Mouse (Mus musculus) urinary bladder, adult 2 months (tissue): ENCODE results near the gene Enox1. TPM values are rescaled to one million over a fixed set of nuclear protein-coding genes. Genes with fewer than 3 reads are reported as not detected.

Experiments
- DNase-seq: peaks from one replicate; pipeline ENCODE4 v3.0.0; 2022; ENCODE audit warnings: low spot score
- polyA plus RNA-seq: library from polyadenylated mRNA; depleted of rRNA; stranded (reverse); fragments of >200 nt; gene quantifications from 2 replicates; pipeline ENCODE4 v1.2.3, GENCODE M21; 2012

Gene Enox1
- polyA plus RNA-seq, 1 experiment, result 1.6 TPM

DNA sequence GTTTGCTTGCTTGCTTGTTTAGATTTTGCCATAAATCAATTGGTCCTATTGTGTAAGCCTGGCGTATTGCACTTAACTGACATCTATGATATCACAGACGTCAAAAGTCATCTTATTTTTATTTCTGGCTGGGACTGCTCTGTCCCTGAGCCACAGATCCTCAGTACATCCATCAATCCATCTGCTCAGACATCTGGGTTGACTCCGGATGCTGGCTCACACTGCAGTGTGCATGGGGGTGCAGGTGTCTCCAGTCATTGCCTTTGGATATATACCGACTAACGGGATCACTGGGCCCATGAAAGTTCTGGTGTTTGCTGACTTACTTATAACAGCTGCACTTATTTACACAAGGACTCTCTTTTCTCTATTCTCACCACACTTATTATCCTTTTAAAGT lies 419.8 kb downstream of the Enox1 start:
- no peak for DNase-seq

DNA sequence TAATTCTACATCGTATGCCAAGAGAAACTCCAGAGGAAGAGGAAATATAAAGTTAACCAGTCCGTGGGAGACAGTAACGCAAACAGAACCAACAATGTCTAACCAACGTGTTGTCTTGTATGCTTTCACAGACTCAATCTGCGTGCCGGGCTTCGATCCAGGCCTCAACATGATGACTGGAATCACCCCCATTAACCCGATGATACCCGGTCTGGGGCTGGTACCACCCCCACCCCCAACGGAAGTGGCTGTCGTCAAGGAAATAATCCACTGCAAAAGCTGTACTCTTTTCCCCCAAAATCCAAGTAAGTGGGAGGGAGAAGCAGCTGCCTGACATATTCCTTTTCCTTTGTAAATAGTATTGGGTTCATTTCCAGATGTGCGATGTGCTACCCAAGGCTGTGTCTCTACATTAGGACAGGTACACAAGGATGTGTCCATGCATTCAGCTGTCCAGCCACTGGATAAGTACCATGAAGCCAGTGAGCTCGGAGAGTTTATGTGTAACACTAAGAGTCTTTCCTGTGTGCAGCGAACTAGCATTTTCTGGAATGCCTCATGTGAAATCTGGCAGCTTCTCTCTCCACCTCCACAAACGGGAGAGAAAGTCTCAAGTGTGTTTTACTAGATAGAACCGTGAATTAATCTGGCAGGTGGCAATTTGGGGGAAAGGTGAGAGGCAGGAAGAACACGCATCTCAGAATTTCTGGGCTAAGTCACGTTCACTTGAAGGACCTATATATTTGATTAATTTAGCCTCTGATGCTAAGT lies 421.1 kb downstream of the Enox1 start:
- DNase-seq, result no peak

DNA sequence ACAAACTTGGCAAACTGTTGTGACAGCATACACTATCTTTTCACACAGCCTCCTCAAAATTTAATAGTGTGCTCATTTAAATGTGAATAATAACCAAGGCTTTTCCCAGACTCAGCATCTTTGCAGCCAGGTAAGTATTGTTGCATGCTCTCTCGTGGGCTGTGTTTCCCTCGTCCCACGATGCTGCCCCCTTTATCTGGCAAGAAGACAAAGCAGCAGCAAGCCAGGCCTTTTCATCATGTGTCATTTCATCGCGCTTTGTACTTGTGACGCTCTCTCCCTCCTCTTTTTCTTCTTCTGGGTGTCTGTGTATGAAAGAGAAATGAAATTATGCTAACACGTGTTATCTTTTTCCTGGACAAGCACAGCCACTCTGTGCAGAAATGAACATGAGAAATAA lies 421.8 kb downstream of the Enox1 start:
- no peak for DNase-seq

DNA sequence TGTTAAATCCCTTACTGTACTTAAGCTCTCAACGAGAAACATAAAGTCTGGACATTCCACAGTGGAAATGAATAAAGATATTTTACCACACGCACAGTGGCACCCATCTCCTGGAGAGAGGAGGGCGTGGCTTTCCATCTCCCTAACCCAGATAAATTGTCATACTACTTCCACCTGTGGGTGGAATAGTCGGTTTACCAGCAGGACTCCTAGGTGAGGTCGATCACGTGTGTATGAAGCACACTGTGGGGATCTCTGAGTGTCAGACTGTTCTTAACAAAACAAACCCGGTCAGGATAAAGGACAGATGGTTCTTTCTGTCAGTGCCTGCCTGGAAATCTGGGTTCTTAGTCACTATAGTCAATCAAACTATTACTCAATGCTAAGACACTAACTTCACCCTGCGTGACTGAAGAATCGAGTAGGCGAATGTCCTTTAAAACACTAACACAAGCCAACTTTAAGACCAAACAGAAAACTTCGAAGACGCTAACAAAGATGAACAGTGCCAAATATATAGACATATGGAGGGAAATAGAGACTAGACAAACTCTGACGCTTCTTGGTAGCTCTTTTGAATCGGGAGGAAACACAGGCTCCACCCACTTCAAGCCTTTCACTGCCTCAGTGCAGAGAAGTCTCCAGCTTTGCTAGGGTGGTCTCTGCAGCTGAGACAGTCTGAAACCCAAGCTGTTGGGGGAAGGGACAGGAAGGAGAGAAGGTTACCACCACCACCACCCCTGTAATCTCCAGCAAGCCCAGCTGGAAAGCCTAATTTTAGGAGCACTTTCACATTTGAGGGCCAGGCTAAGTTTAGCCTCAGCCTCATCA lies 423.8 kb downstream of the Enox1 start:
- no peak for DNase-seq

DNA sequence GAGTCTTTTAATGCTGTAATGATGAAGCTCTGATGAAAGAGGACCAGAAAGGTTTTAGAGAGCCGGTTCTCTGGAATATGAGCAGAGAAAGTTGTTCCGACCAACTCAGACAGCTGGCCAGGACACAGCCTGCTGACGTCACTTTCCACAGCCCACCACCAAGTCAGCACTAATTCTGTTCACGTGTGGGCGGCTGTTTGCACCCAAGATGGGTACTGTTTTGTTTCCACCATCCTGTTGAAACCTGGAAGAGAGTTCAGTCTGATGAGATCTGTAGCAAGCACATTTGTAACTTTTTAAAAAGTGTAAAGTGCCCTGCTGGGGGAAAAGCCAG lies 424.3 kb downstream of the Enox1 start:
- DNase-seq, result no peak

DNA sequence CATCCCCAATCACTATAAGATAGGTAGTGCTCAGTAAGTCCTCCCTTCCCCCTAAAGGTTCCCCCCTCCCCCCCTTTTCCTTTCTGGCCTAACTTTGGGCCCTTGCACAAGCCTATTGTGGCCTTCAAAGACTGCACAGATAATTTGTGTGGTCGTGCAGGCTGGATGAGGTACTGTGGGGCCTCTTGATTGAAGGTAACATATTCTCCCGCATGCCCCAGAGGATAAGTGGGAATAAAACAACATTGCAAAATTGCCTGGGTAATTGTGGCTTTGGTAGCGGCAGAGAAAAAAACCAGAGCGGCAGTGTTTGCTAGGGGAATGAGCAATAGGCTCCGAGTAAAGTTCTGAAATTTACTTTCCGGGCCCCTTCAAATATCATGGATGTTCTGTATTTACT lies 425.1 kb downstream of the Enox1 start:
- no peak for DNase-seq

DNA sequence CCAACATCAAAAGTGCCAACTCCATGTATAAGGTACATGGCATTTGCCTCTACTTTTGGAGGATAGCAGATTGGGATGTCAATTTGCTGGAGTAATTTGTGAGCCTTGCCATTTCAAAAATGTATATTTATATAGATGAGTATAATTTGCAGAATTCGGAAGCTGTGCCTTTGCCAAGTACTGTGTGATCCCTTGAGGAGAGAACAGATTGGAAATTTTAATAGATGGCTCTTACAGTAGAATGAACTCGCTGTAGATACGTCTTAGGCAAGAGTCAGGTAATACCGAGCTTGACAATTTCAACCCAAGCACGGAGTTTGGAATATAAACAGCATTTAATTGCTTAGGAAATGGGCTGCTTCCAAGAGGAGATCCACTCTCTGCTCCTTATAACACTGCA lies 427.9 kb downstream of the Enox1 start:
- no peak for DNase-seq

DNA sequence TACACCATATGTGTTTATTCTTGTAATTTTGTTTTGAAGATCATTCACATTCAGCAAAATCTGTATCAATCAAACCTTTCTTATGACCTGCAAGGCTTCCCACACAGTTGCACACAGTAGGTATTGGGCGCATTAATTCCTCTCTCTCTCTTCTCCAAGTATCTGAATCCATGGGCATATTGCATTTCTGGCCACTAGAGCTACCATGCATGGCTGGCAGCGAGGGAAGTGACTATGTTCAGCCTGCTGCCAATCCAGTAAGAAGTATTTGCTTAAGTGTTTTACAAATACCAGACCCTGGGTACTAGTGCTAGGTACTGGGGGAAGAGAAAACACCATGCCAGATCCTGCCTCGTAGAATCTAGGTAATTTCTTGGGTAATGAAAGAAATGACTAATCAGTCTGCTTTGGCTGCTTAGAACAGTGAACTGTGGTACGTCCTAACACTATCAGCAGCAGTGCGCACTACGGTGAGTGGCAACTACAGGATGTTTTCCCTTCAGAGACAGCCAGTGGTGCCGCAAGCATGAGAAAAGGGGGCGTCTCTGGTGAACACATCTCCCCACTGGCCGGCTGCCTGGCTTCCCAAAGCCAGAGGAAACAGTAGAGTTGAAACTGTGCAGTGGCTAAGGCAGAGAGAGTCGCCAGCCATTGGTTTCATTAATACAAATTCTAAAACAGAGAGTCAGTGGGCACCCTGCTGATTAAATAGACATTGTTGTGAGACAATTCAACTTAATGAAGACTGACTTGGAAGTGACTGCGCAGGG lies 428.7 kb downstream of the Enox1 start:
- DNase-seq, result no peak

DNA sequence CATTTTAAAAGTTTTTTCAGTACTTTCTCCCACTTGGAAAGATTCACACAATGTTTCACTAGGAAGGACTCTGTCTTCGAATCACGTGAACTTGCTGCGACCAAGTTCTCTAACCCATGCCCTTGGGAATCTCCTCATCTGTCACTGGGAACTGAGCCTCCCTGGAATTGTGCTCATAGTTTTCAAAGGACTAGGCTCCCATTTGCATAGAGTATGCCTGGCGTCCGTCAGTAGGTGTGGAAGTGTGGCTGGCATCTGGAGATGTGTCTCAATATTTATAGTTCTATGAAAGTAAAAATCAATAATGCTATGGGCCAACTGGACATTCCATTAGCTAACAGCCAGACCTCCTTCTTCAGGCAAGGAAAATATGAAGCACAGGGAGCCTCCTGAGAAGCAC lies 429.5 kb downstream of the Enox1 start:
- no peak for DNase-seq

DNA sequence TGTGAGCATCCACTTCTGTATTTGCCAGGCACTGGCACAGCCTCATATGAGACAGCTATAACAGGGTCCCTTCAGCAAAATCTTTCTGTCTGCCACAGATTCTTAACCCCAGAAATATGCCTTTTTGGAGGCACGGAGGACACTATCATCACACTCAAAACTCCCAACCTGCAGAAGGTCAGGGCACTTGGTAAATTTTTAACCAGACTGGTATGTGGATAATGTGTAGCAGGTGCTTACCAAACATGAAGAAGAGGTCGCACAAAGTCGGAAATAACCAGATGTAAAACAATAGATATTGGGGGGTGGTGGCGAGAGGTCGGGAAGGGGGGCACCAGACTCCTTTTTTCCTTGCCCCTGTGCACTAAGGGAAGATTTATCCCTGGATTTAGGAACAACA lies 430.6 kb downstream of the Enox1 start:
- no peak for DNase-seq

DNA sequence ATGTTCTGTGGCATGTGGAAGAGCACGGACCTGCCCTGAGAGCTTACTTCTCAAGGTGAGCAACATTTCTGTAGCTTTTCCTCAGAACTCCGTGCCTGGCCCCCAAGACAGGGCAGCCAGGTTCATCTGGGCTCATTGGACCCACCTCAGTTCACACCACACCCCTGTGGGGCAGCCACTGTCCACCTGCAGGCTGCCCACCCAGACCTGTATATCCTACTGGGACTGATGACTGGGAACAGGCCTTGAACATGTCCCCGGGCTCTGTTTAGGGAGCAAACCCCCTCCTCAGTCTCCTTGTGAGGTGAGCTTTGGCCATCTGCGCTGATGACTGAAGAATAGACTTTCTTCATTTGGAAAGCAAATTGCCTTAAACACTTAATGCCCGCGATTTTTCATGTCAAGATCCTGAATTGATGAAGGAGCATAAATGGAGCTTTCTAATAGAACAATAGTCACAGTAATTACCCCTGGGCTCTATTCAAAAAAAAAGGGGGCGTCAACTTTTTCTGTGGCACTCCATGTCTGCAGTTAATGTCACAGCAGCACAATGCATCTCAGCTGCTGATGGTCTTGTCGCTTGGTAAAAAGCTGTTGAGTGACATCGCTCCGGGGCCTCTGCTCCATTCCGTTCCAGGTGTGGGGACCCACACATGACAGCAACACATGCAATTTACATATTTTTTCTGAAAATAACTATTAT lies 436.7 kb downstream of the Enox1 start:
- DNase-seq, result no peak

DNA sequence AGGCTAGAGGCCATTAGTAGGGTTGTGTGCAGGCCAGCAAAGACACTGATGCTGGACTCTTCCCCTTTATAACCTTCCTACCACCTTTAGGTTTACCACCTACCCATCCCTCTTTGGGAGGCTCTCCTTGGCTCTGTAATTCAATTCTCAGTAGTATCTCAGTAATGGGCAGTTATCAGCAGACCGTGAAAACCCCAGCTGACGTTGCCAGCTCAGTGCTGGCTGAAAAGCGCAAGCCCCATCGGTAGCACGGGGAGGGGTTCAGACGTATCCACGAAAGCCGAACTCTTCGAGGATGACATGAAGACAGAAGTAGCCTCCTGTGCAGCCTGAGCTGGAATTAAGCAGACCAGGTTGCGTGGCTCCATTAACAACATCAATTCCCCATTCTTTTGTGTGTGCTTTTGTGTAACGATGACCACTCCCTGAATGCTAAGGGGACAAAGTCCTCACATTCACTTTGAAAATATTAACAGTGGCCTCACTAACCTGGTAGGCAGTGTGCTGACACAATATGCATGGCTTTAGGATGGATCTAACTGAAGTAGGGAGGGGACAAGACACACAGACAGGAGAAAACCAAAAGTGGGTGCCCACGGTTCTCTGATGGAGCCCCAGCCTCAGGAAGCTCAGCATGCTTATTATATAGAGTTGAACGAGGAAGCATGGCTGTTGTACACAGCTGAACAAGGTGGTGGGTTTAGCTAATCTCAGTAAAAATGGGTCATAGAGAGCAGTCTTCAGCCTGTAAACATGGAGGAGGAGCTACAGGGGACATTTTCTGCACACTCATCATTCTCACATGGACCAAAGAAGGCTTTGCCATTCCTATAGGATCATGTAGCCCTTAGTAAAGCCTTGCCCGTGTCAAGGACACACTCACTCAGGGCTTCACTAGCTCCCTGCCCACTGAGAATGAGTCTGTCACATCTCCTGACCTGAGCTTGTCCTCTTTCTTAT lies 439.9 kb downstream of the Enox1 start:
- no peak for DNase-seq

DNA sequence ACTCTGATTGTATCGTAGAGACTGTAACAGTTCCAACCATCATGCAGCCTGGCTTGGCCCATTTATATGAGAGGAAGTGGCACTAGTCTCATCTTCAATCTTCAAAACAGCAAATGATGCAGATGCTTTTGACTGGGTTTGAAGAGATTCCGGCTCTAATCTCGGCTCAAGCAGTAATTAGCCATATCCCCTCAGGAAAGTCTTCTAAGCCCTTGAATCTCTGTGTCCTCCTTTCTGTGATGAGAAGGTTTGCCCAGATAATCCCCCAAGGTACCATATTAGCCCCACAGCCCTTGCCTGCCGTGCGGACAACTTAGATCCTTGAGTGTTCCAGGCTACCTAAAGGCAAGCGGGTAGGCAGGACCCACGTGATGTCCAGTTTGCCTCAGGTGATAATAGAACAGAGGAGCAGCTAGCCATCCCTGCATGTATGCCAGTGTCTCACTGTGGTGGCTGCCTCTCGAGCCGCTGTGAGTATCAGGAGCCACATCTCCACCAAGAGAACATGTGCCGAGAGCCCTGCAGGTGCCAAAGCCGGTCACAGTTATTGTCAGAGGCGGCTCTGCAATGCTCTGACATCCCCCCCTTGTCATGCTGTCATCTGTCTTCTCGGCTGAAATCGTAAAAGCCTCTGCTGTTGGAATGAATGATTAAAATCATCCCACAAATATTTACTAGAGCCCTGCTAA lies 442.6 kb downstream of the Enox1 start:
- DNase-seq, result no peak

DNA sequence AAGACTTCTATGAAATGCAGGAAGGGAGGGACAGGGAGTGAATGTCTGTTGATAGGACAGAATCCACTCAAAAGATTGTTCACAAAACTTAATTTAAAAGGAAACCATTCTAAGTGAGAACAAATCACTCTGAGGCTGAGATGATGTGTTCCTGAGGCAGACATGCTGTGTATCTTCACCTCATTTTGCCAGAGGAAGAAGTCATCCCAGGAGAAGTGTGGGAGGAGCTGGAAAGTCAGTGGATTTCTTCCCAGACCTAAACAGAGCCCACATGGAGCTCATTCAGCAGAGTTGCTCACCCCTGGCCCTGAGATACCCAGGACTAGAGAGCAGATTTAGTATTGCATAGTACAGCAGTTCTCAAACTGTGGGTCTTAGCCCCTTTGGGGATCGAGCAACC lies 444.2 kb downstream of the Enox1 start:
- no peak for DNase-seq

DNA sequence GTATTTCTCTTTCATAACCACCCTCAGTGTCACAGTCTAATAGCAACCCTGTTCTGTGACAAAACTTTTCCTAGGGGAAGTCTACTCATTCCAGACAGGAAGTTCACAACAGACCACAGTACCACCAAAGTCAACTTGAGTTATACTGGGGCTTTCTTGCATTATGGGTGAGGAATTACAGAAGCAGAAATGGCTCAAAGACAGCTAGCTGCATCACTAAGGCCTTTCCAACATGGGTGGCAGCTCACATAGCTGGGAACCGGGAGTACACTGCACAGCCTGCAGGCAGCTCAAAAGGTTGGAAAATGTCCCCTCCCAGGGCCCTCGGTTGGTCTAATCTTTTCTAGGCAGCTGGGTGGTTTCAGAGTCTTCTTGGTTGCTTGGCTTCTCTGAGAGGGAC lies 444.9 kb downstream of the Enox1 start:
- no peak for DNase-seq

DNA sequence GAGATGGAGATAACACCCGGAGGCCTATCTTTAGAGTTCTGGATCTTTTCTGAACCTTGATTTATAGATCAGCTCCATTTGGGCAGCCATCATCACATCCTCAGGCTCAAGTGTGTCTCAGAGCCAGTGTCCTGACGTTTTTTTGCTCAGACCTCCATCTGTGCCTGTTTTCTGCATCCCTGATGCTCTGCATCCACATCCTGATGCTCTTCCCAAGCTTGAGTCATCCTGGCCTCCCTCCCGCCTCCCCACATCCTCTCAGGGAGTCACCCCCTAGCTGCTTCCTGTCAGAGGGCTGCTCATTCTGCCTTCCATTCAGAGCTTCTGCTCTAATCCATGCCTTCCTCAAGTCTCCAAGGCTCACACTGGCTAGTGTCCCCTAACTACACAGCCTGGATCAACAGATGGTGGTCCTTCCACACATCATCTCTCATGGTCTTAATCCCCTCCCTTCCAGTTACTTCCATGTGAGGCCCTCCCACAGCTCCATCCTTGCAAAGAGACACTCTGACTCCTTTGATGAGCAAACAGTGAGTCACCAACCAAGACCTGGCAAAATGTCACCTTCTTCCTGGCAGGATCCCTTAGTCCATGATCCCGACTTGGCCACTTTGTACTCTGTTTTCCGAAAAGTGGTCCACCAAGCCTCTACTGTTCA lies 451.7 kb downstream of the Enox1 start:
- DNase-seq, result no peak

DNA sequence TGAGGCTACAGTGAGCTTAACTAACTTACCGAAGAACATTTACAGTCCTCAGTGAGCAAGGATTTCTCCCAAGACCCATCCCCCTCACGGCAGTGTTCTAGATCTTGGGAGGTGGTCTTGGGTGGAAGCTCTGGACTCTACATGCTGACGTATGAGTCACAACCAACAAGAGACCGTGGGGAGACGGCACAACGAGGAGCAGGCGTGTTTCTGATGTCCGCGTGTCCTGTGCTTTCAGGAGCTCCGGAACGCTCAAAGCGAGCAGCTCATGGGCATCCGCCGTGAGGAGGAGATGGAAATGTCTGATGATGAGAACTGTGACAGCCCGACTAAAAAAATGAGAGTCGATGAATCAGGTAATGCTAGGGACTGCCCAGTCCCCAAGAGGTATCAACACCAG lies 458.6 kb downstream of the Enox1 start:
- no peak for DNase-seq

DNA sequence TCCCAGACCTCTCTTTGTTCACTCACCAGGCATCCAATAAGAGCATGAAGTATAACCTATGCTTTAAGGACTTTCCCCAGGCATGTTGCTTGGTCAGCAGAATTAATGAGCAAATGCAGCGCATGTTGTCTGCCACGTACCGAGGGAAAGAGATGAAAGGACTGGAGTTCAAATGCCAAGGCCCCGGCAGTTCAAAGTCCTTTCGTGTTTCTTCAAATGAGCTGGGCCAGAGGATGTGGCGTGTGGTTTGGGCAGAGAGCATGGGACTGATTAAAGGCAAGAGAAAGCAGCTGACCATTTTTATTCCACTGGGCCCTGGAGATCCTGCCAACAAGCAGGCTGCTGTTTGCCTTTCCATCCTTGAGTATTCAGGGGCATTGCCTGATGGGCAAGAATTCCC lies 460.7 kb downstream of the Enox1 start:
- no peak for DNase-seq

DNA sequence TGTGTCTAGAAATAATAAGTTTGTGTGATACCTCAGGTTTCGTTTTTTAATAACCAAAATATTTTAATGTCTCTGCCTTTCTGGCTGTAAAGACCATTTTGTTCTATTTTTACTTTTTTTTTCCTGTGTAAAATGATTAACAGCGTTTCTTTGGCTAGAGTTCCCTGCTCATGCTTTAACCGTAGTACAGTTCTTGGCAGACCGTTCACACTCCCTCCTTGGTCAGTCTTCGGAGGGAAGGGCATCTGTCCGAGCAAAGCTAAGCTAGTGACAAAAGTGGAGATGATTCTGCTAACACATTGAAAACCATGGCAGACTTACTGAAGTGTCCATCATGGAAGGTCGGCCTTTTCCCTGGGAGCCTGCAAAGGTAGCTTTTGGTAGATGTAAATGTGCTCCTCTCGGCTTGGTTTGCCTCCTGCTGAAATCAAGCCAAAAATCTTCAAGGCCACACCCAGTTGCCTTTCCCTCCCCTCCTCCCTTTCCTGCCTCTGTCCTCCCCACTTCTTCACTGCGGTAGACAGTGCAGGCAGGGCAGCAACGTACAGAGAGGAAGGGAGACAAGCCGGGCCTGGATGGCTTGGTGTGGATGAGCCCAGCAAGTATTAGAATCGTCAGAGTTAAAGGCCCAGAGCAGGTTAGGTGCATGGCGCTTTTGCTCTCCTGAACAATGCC lies 461.7 kb downstream of the Enox1 start:
- DNase-seq, result no peak
